Mouse (Mus musculus): Measurements from ENCODE around the gene Cage1.

Gene Cage1

DNA sequence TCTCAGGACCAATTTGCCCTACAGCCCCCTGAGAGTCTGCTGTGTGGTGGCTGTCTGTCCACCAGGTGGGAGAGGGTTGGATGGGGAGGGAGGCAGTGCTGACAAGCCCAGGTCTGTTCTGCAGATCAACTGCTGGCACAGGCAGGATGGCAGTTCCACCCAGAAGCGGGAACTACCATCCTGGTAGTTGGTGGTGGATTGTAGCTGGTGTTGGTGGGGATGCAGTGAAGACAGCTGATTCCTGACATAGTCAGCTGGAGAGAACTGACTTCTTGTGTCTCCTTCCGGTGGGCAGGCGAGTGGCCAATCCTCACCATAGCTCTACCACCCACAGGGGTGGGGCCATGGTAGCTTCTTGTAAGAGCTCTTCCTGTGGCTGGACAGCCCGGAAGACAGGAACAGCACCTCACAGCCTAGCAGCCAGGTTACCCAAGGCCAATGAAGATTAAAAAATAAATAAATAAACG lies 26.4 kb downstream of the Cage1 start:
- DNase-seq (ENCODE audit: low read depth): no peak

DNA sequence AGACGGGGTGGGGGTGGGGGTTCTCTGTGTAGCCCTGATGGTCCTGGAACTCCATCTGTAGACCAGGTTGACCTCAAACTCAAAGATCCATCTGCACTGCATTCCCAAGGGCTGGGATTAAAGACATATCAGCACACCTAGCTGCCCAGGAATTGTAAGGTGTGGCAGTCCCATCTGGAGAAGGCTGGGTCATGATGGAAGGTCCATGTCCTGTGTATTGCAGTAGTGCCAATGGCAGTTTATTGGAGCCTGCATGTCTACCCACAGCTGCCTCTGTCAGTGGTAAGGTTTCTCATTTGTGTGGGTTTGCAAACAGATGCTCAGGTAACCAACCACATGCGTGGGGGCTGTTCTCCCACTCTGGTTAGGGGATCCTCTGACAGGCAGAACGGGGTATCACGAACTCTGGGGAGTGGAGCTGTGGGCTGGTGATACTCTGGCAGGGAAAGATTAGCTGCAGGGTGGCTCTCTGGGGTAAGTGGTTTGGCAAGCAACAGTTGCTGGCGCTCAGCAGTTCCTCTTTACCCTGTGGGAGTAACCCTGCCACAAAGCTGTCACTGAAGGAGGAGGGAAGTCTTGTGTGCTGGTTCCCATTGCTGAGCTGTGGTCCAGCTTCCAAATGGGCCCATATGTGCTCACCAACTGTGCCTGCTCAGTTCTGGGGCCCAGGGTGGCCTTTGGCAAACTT lies 27.0 kb downstream of the Cage1 start:
- DNase-seq (ENCODE audit: low read depth): no peak

DNA sequence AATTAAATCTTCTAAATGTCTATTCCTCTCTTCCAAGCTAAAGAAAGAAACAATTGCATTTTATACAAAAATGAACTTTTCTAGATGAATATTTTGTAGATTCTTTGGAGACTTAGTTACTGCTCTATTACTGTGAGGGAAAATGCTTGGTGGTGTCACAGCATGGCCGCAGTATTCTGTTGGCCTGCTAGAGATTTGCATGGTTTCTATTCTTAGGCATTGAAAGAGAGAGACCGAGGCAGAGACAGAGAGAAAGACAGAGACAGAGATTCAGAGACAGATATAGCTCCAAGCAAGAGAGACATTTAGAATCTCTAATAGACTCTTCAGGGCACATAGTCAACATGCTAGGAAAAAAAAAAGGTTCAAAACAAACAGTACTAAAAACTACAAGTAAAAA lies 28.9 kb downstream of the Cage1 start:
- no peak for DNase-seq (ENCODE audit: low read depth)

DNA sequence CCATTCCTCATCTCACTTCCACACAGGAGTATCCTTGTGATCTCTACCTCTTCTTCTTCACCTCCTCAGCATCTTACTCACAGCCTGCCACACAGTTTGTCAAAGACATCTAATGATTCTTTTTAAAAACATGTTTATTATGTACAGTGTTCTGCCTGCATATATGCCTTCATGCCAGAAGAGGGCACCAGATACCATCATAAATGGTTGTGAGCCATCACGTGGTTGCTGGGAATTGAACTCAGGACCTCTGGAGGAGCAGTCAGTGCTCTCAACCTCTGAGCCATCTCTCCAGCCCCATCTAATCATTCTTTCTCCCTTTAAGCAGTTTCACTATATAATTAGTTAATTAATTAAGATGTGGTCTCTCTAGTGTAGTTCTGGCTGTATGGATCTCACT lies 34.4 kb downstream of the Cage1 start:
- no peak for DNase-seq (ENCODE audit: low read depth)

DNA sequence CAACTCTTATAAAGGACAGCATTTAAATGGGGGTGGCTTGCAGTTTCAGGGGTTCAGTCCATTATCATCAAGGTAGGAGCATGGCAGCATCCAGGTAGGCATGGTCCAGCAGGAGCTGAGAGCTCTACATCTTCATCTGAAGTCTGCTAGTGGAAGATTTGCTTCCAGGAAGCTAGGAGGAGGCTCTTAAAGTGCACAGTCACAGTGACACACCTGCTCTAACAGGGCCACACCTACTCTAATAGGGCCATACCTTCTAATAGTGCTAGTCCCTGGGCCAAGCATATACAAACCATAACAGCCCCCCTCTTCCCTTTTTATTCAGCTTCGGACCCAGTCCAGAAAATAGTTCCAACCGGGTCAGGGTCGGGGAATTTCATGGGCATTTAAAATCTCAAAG lies 37.2 kb downstream of the Cage1 start:
- no peak for DNase-seq (ENCODE audit: low read depth)

DNA sequence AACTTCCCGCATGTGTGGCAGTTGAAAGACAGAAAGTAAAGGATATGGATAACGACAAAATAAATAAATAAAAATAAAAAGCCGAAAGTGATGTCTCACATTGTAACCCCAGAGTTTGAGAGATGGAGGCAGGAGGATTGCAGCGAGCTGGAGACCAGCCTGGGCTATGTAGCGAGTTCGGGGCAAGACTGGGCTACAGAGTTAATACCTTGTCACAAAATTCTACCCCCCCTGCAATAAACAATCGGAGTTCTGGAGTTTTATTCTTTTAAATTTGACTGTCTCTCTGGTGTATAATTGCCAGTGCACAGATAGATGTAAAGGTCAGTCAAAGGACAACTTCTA lies 42.5 kb downstream of the Cage1 start:
- DNase-seq (ENCODE audit: low read depth): no peak

DNA sequence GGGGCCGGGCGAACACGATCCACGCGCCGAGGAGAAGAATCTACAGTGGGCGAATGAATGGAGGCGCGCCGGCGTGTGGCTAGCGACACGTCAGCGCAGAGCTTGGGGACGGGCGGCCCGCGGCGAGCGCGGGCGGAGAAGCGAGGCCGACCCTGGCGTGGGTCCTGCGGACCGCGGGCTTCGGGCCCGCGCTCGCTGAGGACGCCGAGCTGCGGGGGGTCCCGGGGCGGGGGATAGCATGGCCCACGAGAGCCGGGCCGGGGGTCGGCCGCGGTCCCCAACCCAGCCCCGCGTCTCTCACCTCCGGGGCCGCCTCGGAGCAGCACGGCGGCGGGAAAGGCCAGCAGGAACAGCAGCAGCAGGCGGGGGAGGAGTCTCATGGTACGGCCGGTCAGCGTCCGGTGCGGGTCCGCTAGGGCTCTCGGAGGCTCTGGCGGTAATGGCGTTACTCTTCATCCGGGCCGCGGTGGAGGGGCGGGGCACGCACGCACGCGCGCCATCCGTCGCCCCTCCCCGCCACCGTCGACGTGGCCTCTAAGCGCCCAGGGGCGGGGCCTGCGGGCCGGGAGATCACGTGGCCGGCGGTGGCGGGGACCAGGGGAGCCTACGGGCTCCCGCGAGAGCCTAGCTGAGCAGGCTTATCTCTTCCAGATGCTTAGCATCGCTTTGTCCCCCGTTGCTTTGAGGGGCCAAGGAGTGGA lies 43.0 kb downstream of the Cage1 start, which contains the start of gene Ssr1:
Gene Ssr1, minus strand, starts transcription at position 514 of the 701 bp plus-strand sequence.
- DNase-seq (ENCODE audit: low read depth): peak; percentile 87

DNA sequence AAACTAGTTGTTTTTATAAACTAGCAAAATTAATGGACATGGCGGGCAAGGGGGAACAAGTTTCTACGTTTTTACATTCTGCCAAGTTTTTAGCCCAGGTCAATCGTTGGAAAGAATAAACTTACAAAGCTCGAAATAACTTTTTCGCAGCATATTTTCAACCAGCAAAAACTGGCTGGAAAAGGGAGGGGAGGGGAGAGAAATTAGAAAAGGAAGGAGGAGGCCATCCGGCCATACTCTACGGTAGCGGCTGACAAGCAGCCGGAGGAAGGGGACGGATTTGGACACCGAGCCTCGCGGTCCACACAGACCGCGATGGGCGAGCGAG lies 43.5 kb downstream of the Cage1 start:
- no peak for DNase-seq (ENCODE audit: low read depth)

DNA sequence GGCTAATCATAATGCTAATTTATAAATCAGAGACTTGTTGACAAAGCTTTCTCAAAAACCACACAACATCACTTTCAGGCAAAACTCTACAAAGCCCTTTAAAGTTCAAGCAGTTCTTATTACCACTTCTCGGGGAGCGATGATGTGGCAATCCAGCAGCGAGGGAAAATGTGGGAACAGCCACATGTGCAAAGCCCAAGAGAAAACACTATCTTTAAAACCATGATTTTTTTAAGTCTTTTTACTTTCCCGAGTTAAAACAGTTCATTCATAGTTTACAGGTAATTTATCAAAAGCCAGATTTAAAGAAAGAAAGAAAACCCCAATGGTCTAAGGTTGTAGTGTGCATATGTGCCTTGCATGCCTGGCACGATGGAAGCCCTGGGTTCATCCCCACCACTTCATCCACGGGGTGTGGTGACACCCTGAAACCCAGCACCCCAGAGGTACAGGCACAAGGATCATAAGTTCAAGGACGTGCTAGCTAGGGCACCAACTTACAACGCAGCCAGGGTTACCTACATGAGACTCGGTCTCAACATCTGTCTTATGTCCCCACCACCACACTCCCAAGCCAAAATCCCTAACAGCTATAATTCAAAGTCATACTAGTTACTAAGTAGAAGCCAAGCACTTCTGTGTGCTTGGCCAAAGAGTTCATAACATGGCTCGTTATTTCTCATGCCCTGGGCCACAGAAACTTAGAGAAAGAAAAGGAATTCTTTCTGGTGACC lies 44.1 kb downstream of the Cage1 start:
- DNase-seq (ENCODE audit: low read depth): no peak

DNA sequence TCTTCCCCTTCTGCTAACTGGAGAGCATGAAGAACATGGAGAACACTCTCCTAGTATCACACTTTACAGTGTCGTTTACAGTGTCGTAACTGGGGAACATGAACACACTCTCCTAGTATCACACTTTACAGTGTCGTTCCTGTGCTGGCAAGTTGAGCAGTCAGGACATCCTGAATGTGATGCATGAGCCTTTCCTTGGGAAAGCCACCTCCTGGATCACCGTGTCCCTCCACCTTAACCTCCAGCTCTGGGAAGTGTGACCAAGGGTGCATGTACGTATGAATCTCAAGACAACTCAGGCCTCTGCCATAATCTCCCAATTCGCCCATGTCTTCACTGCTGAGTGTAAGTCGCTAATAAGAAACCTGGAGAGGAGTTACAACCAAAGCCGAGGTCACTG lies 47.2 kb downstream of the Cage1 start:
- no peak for DNase-seq (ENCODE audit: low read depth)

DNA sequence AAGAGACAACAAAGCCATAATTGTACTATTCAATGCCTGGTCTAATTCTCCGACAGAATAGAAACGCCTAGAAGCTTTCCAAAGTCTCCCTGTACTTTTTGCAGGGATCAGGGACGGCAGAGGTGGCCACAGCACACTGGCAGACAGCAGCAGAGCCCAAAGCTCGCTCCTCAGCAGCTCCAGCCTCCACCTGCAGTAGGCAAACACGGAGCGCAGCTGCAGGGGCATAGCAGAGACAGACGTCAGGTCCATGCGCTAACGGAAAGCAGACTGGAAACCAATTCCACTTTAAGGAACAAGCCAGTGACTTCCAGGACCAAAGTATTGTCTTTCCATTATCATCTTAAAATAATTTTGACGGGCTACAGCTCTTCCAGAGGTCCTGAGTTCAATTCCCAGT lies 50.7 kb downstream of the Cage1 start:
- DNase-seq (ENCODE audit: low read depth): no peak

DNA sequence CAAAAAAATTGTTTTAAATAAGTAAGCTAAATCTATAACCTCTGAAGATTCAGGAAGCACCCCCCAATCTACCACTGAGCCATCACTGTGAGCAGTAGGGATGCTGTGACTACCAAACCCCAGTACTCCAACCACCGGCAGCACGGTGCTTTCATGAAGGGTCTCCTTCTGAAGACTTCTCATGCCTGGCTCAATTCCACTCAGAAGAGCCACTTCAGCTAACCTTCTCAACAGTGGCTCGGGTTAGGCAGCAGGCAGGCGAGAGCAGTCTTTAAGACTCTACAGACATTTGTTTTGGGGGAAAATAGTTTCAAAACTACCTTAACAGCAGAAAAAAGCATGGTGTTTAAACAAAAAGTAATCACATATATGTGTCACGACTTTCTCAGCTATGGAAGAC lies 55.8 kb downstream of the Cage1 start:
- no peak for DNase-seq (ENCODE audit: low read depth)

DNA sequence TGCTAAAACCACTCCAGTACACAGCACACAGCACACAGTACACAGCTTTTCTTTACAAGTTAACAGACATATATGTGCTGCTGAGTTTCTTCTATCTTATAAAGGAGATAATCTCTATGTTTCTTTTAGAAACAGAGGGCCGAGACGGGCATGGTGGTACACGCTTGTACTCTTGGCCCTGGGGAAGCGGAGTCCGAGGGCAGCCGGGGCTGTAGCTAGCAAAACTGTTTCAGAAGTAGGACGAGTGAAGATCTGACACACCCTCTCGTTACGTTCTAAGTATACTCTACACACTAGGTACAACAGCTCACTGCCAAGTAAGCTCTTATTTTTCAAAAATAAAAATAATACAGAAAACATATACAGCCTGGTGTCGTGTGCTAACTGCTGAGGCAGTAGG lies 56.5 kb downstream of the Cage1 start:
- no peak for DNase-seq (ENCODE audit: low read depth)

DNA sequence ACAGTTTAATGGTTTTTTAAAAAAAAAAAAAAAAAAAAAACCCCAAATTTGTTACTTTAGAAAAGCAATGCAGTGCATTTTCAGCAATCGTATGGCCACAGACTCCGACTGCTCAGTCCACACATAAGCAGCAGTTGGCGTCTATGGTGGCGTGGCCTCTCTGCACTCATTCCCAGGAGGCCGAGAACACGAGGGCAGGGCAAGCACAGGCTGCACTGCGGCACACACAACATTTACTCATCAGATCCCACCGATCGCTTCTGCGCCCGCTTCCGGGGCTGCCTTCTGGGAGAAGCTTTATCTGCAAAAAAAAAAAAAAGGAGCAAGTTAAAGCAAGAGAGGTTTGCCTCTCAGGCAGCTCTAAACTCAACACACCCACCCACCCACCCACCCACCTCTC lies 57.4 kb downstream of the Cage1 start:
- no peak for DNase-seq (ENCODE audit: low read depth)

DNA sequence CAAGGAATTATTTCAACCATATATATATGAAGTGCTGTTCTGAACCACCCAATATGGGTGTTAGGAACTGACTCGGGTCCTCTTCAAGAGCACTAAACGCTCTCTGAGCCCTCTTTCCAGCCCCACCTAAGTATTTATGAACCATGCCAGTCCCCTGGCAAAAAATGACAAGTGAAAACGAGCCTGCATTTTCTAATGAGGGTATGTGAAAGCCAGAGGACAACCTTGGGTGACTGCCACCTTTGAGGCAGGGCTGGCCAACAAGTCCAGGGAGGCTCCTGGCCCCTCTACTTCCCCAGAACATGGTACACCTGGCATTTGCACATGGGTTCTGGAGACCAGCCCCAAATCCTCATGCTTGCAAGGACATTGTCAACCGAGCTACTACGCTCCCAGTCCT lies 62.1 kb downstream of the Cage1 start:
- DNase-seq (ENCODE audit: low read depth): no peak

DNA sequence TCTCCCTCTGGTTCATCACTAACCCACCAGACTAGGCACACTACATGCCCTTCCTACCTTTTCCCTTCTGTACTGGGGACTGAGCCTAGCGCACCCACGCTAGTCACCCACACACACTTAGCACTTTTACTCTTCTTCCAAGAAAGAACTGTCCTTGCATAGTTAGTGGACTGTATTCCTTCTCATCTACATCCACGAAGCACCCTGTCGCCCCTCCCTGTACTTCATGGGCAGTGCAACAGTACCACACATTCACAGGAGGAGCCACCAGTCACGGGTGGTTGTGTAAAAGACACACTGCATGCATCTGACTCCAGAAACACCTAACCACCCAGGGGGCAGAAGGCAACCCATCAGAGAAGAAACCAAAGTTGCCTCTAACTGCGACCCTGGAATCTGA lies 62.8 kb downstream of the Cage1 start:
- DNase-seq (ENCODE audit: low read depth): no peak

DNA sequence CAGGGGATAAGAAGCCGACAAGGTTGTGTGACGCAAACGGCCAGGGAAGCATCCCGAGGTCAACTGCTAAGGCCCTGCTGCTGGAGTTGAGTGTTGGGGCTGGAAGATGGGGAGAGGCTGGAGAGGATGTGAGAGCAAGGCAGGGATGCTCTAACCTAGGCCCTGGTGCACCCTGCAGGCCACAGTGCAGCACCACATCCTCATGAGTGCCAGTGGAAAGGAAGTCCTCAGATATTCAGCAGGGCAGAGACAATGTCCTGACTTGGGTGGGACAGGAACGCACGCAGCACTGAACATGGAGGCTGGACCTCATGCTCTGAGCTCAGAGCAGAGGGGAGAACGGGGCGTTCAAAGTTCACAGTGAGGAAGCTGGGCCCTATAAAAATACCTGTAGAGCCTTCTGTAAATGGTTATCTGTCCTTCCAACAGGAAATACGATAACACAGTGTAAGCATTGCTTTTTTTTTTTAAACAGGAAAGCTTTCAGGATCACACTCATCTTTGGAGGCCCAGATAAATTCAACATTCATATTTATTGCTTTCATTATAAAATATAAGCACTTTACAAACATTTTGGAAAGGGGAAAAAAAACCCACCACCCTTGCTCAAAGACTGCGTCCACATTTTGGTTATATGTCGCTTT lies 65.9 kb downstream of the Cage1 start:
- no peak for DNase-seq (ENCODE audit: low read depth)

DNA sequence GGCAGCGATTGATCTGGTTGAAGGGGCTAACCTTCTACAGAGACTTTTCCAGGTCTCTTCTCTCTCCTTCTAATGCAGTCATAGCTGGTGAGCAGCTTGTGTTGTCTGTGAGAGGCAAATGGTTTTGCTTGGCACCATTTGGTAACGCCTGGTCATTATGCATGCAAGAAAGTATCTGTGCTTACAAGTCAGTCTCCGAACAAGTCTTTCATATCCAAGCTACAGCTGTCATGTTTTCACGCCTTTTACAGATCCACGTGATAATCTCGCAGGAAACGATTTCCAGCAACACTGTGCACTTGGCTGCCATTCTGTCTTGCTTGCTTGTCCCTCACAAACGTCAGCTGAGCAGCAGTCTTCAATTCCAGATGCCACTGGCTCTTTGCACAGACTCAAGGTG lies 66.9 kb downstream of the Cage1 start:
- DNase-seq (ENCODE audit: low read depth): no peak

DNA sequence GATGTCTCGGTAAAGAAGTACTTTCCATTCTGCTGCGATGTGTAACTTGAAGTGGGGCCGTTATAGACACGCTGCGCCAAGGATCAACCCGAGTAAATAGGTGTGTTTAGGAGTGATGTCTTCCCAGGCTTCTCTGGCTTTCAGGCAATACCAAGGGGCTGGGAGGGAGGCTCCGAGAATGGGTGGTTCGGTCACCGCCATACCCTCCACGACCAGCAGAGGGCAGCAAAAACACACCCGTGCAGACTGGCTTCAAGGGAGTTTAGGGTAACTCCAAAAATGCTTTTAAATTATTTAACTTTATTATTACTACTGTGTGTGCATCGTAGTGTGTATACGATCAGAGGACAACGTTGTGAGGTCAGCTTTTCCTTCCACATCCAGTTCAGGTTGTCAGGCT lies 67.5 kb downstream of the Cage1 start:
- peak; percentile 78 for DNase-seq (ENCODE audit: low read depth)

DNA sequence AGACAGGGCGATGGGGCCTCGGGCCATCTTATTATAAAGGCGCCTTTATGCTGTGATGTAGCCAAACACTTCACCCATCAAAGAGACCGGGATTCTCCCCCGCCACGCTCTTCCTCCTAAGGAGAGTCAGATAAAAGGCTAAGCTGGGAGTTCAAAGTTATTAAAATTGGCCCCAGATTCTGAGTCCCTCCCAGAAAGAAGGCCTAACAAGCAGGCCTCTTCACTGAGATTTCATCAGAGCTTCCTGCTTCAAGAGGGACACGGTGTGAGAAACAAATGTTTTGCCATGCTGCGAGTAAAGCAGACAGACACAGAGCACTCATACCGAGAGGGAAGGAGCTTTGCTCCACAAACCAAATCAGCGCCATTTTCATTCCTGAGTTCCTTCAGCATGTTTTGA lies 69.3 kb downstream of the Cage1 start:
- no peak for DNase-seq (ENCODE audit: low read depth)

DNA sequence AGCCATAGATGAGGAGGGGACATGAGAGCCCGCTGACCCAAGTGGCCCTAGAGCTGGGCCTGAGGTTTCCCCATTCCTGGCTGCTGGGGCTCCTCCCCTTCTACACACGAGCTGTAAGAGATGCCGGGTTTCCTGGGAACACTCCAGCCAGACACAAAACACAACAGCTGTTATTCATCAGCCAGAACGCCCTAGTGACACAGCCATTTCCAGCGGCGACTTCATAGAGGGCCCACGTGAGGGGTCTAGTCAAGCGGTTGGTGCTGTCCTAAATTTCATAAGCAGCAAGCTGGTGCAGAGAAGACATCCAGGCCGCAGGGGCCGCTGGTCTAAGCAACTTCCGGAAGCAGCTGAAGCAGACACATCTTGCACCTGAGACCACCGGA lies 69.8 kb downstream of the Cage1 start:
- no peak for DNase-seq (ENCODE audit: low read depth)

DNA sequence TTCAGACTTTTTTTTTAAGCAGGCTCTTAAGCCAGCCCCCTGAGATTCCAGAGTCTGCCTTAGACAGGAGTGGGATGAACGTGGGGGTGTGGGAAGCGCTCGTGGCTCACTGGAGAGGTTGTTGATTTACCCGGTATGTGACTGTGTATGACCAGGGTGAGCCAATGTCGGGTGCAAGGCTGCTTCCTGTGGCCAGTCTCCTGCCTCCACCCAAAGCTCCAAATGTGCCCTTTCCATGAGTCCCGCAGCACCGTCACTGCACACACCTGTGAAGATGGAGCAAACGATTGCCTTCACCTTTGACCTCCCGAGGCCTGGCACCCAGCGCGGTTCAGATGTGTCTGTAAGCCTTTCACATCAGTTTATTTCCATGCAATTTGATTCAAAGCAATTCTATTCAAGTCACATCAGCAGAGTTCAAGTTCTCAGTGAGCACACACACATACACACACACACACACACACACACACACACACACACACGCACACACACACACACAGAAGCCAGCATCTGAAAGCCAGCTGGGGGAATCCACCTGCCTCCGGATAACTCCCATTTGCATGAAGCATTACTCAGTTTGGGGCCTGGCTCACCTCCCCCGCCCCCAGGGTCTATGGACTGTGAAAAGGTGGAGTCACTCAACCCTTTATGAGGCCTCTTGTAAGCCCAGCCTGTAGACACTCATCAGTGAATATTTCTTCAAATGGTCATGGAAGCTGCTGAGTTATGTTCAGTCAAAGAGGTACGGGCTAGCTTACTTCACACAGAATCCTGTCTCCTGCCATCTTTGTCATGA lies 70.4 kb downstream of the Cage1 start:
- DNase-seq (ENCODE audit: low read depth): no peak
